Mouse (Mus musculus) stomach, postnatal 0 days (tissue): ENCODE measurements around the gene Mrpl48.

Experiments
- CTCF ChIP-seq: IDR thresholded peaks from 2 replicates; pipeline ENCODE4 v1.5.1; 2016; ENCODE audit warnings: antibody characterized with exemption, low read depth, mild to moderate bottlenecking, moderate library complexity
- EP300 ChIP-seq: optimal IDR thresholded peaks from 2 replicates; pipeline ENCODE3; 2016; ENCODE audit warnings: antibody characterized with exemption

DNA sequence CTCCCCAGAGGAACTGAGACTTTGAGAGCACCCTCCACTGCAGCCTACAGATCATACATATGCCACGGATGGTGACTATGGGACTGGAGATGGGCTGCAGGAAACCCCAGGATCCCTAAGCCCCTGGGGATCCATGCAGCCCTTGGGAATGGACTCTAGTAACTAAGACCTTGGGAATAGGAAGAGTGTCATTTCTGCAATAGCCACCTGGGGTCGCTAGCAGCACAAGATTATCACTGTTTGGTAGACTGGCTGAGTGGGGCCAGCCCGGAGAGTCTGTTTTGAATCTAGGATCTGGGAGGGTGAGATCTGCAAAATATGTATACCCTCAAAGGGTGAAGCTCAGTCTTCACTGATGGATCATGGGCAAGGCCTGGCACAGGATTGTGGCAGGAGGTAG lies 37.0 kb upstream of the Mrpl48 start:
- TF ChIP-seq EP300 (no peak), CTCF (peak; percentile 80)
